Mouse (Mus musculus) heart, embryonic 15.5 days (tissue): Measurements from ENCODE around the gene Mycn. TPM values are rescaled to one million over a fixed set of nuclear protein-coding genes. Genes with fewer than 3 reads are reported as not detected.
A peak's percentile ranks its signal among the peaks of the same experiment; 100 is the strongest.

Source experiments
- ATAC-seq: fragments of 200-750 bp; cut with Nextera tagmentation; replicated peaks from 2 replicates; pipeline ENCODE4 v1.8.0; 2017; ENCODE audit warnings: low read depth, moderate TSS enrichment; ENCODE audit not compliant: insufficient number of reproducible peaks, insufficient read depth, low FRiP score
- H3K27ac ChIP-seq: fragments of 300-500 bp; sonication (generic); 2 replicates; pipeline ENCODE4 v1.5.1; 2015; ENCODE audit warnings: mild to moderate bottlenecking, inconsistent platforms
- H3K27me3 ChIP-seq: fragments of 300-500 bp; sonication (generic); 2 replicates; pipeline ENCODE4 v1.6.1; 2015; ENCODE audit warnings: inconsistent platforms
- H3K36me3 ChIP-seq: fragments of 300-500 bp; sonication (generic); 2 replicates; pipeline ENCODE4 v1.6.1; 2015; ENCODE audit warnings: mild to moderate bottlenecking, inconsistent platforms
- H3K4me1 ChIP-seq: fragments of 300-500 bp; sonication (generic); replicated peaks from 2 replicates; pipeline ENCODE4 v1.6.1; 2015; ENCODE audit warnings: inconsistent platforms
- H3K4me2 ChIP-seq: fragments of 300-500 bp; sonication (generic); 2 replicates; pipeline ENCODE4 v1.6.1; 2015; ENCODE audit warnings: inconsistent platforms, mild to moderate bottlenecking, moderate library complexity
- H3K4me3 ChIP-seq: fragments of 300-500 bp; sonication (generic); 2 replicates; pipeline ENCODE4 v1.5.1; 2015; ENCODE audit warnings: mild to moderate bottlenecking, inconsistent platforms
- H3K9ac ChIP-seq: fragments of 300-500 bp; sonication (generic); 2 replicates; pipeline ENCODE4 v1.6.1; 2015; ENCODE audit warnings: mild to moderate bottlenecking, inconsistent platforms
- H3K9me3 ChIP-seq: fragments of 300-500 bp; sonication (generic); replicated peaks from 2 replicates; pipeline ENCODE4 v1.6.1; 2016; ENCODE audit warnings: inconsistent platforms
- WGBS: fragments of 180-500 bp; shearing (Covaris S2); methylation state at CpG from one replicate; pipeline ENCODE4 v1.1.7; 2015; ENCODE audit warnings: mixed read lengths; 5-methylcytosine and 5-hydroxymethylcytosine counted together
- polyA plus RNA-seq: library from polyadenylated mRNA; unstranded; fragments of >200 nt; fragmentation: Nextera tagmentation; extraction: Ambion mirVana; gene quantifications from 2 replicates; pipeline ENCODE4 v1.2.1, GENCODE M21; 2015

Gene Mycn
- polyA plus RNA-seq, 1 experiment from 2014 or later: 34.5 TPM

DNA sequence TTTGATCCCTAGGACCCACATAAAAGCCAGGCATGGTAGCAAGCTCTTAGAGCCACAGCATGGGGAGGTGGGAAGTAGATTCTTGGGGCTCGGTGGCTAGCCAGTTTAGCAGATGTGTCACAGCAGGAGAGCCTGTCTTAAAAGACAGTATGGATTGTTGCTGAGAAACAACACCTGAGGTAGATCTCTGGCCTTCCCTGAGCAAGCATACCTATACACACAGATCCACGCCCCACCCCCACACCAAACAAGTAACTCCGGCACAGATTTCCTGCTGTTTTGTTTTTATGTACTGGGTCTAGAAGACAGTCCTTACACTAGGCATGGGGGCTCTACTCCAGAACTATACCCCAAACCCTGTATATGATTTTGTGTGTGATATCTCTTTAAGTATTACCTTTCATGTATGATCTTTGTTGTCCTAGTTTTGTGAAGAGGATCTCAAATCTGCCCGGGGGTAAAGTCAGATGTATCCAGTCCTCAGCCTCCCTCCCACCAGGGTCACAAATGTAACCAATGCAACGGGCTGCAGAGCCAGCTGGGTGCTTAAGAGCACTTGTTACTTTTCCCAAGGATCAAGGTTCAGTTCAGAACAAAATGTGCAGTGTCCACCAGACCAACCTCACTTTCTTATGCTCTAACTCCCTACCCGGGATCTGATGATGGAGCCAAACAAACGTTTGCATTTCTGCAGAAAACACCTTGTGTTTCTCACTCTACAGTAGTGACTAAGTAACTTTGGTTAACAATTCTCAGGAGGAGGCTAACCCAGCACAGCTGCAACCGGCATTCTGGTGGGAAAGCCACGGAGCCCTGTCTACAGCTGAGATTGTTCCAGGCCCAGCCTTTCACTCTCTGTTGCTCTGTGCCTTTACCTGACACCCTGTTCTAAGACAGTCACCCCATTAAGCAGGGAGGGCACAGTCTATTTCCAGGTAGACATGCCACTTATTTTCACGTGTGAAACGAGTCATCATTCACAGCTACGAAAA is 21.3 kb downstream of the Mycn start:
- WGBS: 40% methylated on average over 12 of the region's 12 CpGs
- H3K36me3 ChIP-seq: no peaks in the 10 kb centered on the region
- no peak for ATAC-seq

DNA sequence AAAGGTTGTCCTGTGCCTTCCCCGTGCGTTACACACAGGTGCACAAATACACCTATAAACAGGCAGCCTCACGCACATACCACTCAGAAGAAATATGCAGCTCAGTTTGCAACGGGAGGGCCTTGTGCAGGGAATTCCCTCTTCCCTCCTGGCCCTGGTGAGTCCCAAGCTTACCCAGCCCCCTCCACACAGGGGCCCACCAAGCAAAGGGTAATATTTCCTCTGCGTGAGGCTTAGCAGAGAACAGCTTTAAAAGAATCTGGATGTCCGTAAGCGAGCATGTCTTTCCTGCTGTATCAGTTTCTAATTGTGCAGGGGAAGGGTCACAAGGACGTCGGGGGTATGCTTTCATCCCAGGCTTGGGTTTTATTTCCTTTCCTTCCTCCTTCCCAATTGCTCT is 25.4 kb downstream of the Mycn start:
- Histone ChIP-seq H3K9me3 (no peaks in the 10 kb centered on the region), H3K27ac (no peak overlapping the region), H3K4me2 (no peak overlapping the region), H3K4me3 (no peak overlapping the region), H3K36me3 (no peaks in the 10 kb centered on the region), H3K27me3 (no peaks in the 10 kb centered on the region), H3K4me1 (no peaks in the 10 kb centered on the region), H3K9ac (no peak overlapping the region)
- 44% methylated on average over 9 of the region's 9 CpGs for WGBS
- no peak for ATAC-seq

More for the DNA sequence above, 21.3 kb downstream of the Mycn start:
- no peak overlapping the region for H3K4me2 ChIP-seq
- no peak overlapping the region for H3K9ac ChIP-seq
- H3K4me1 ChIP-seq: no peaks in the 10 kb centered on the region
- no peak overlapping the region for H3K4me3 ChIP-seq
- no peaks in the 10 kb centered on the region for H3K27me3 ChIP-seq
- H3K27ac ChIP-seq: no peak overlapping the region
- H3K9me3 ChIP-seq: no peaks in the 10 kb centered on the region

GRCm38 (mm10) chr12:12910356-12910979 is 31.2 kb downstream of the Mycn start:
- Histone ChIP-seq H3K27me3 (no peaks in the 10 kb centered on the region), H3K4me3 (no peak overlapping the region), H3K4me2 (no peak overlapping the region), H3K27ac (no peak overlapping the region), H3K4me1 (0 out of 2 replicates have a peak, but pooled peaks cover 3% of the 10 kb centered on the region), H3K9ac (no peak overlapping the region), H3K9me3 (no peaks in the 10 kb centered on the region), H3K36me3 (no peaks in the 10 kb centered on the region)
- 71% methylated on average over 11 of the region's 11 CpGs for WGBS
- no peak for ATAC-seq

- Histone ChIP-seq H3K9ac (no peak overlapping the region), H3K4me1 (peaks cover 4% of the 10 kb centered on the region; the same call in 1 of the 2 replicates), H3K27ac (no peak overlapping the region), H3K36me3 (no peaks in the 10 kb centered on the region), H3K4me3 (no peak overlapping the region), H3K27me3 (no peaks in the 10 kb centered on the region), H3K4me2 (no peak overlapping the region), H3K9me3 (no peaks in the 10 kb centered on the region)
- no peak for ATAC-seq
- WGBS: 53% methylated on average over 16 of the region's 16 CpGs
Observed at GRCm38 (mm10) chr12:12909631-12910277, 32.0 kb downstream of the Mycn start.

DNA sequence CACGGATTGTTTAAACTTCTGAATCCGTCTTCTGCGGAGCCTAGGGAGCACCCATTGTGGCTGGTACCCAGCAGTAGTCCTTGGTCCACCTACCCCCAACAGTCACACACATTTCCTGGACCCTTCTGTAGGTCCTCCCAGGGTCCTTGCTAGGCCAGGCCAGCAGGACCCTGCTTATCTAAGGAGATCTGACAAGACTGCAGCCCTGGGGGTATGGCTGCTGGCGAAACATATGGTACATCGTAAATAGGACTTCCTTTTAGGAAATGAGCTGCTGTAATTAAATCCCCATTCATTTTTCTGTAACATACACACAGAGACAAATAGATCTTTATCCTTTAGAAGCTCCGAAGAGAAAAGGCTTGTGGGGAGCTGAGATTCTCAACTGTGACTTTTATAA is 34.9 kb downstream of the Mycn start:
- Histone ChIP-seq H3K4me2 (no peak overlapping the region), H3K4me1 (peaks cover 15% of the 10 kb centered on the region), H3K27me3 (no peaks in the 10 kb centered on the region), H3K36me3 (no peaks in the 10 kb centered on the region), H3K27ac (no peak overlapping the region), H3K9me3 (no peaks in the 10 kb centered on the region), H3K4me3 (no peak overlapping the region), H3K9ac (no peak overlapping the region)
- WGBS: 58% methylated on average over 6 of the region's 6 CpGs
- no peak for ATAC-seq

- H3K4me1 ChIP-seq: peaks cover 15% of the 10 kb centered on the region
- H3K4me3 ChIP-seq: no peak overlapping the region
- no peak for ATAC-seq
- H3K9ac ChIP-seq: no peak overlapping the region
- no peaks in the 10 kb centered on the region for H3K27me3 ChIP-seq
- no peak overlapping the region for H3K27ac ChIP-seq
- no peak overlapping the region for H3K4me2 ChIP-seq
- 58% methylated on average over 8 of the region's 8 CpGs for WGBS
- H3K9me3 ChIP-seq: no peaks in the 10 kb centered on the region
- no peaks in the 10 kb centered on the region for H3K36me3 ChIP-seq
Observed at GRCm38 (mm10) chr12:12906321-12906720, 35.4 kb downstream of the Mycn start.

GRCm38 (mm10) chr12:12905117-12905516 is 36.6 kb downstream of the Mycn start:
- no peak for ATAC-seq
- H3K4me3 ChIP-seq: no peak overlapping the region
- no peaks in the 10 kb centered on the region for H3K36me3 ChIP-seq
- no peaks in the 10 kb centered on the region for H3K9me3 ChIP-seq
- H3K4me1 ChIP-seq: peaks cover 15% of the 10 kb centered on the region
- H3K9ac ChIP-seq: no peak overlapping the region
- peak overlapping the region; percentile 65; the same call in 1 of the 2 replicates for H3K4me2 ChIP-seq
- WGBS: 58% methylated on average over 6 of the region's 6 CpGs
- H3K27ac ChIP-seq: no peak overlapping the region
- no peaks in the 10 kb centered on the region for H3K27me3 ChIP-seq

GRCm38 (mm10) chr12:12904512-12904953 is 37.2 kb downstream of the Mycn start:
- no peaks in the 10 kb centered on the region for H3K27me3 ChIP-seq
- peak overlapping the region; percentile 32; the same call in 1 of the 2 replicates for H3K9ac ChIP-seq
- no peaks in the 10 kb centered on the region for H3K36me3 ChIP-seq
- H3K27ac ChIP-seq: peak overlapping the region; percentile 10; the same call in 1 of the 2 replicates
- peak overlapping the region; percentile 42 for H3K4me3 ChIP-seq
- peaks cover 14% of the 10 kb centered on the region for H3K4me1 ChIP-seq
- H3K9me3 ChIP-seq: no peaks in the 10 kb centered on the region
- H3K4me2 ChIP-seq: peak overlapping the region; percentile 65
- WGBS: 3% methylated on average over 23 of the region's 23 CpGs
- peak; percentile 87 for ATAC-seq

GRCm38 (mm10) chr12:12904086-12904485 is 37.6 kb downstream of the Mycn start:
- H3K27ac ChIP-seq: peak overlapping the region; percentile 10; the same call in 1 of the 2 replicates
- peaks cover 12% of the 10 kb centered on the region for H3K4me1 ChIP-seq
- H3K4me2 ChIP-seq: peak overlapping the region; percentile 65
- H3K9me3 ChIP-seq: no peaks in the 10 kb centered on the region
- H3K4me3 ChIP-seq: peak overlapping the region; percentile 42
- WGBS: 8% methylated on average over 1 of the region's 1 CpGs
- H3K36me3 ChIP-seq: no peaks in the 10 kb centered on the region
- no peak for ATAC-seq
- H3K27me3 ChIP-seq: no peaks in the 10 kb centered on the region
- H3K9ac ChIP-seq: peak overlapping the region; percentile 32; the same call in 1 of the 2 replicates

DNA sequence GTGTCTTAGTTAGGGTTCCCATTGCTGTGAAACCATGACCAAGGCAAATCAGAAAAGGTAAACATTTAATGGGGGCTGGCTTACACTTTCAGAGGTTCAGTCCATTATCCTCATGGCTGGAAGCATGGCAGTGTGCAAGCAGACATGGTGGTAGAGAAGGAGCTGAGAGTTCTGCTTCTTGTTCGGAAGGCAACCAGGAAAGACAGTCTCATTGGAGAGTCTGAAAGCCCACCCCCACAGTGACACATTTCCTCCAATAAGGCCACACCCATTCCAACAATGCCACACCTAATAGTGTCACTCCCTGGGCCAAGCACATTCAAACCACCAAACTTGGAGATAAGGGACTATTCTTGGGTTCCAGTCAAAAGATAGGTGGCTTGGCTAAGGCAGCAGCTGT is 39.3 kb downstream of the Mycn start:
- 84% methylated on average over 1 of the region's 1 CpGs for WGBS
- no peak for ATAC-seq
- H3K4me3 ChIP-seq: no peak overlapping the region
- no peak overlapping the region for H3K9ac ChIP-seq
- H3K36me3 ChIP-seq: no peaks in the 10 kb centered on the region
- H3K4me1 ChIP-seq: peaks cover 12% of the 10 kb centered on the region
- H3K4me2 ChIP-seq: no peak overlapping the region
- H3K9me3 ChIP-seq: no peaks in the 10 kb centered on the region
- no peak overlapping the region for H3K27ac ChIP-seq
- H3K27me3 ChIP-seq: no peaks in the 10 kb centered on the region
